Mouse (Mus musculus): ENCODE data around the gene Fto.

- TF ChIP-seq BHLHE40 (IDR thresholded peaks at IDR 0.05; ENCODE audit: low read depth, low read length) (no peak), CHD2 (IDR thresholded peaks at IDR 0.05; ENCODE audit: low read length) (no peak), EP300 (IDR thresholded peaks at IDR 0.05; ENCODE audit: low read length) (no peak), CTCF (conservative IDR thresholded peaks at IDR 0.05 in 1 of 2, IDR thresholded peaks at IDR 0.05 in 1 of 2; ENCODE audit: low read depth in 2 of 2, low read length in 2 of 2) (no peak), NRF1 (IDR thresholded peaks at IDR 0.05; ENCODE audit: low read depth, low read length) (no peak), KAT2A (IDR thresholded peaks at IDR 0.05; ENCODE audit: insufficient replicate concordance, low read length) (no peak), NELFE (IDR thresholded peaks at IDR 0.05; ENCODE audit: low read depth, low read length) (no peak)
Measured at GRCm38 (mm10) chr8:91622757-91623156, 309.4 kb downstream of the Fto start.

Data from CH12.LX (cell line).